Mouse (Mus musculus) midbrain, embryonic 12.5 days (tissue): ENCODE measurements around the gene Fam92b. TPM values are rescaled to one million over a fixed set of nuclear protein-coding genes. Genes with fewer than 3 reads are reported as not detected.

Experiments used
- ATAC-seq: fragments of 200-750 bp; cut with Nextera tagmentation; 2 replicates; pipeline ENCODE4 v1.8.0; 2017; ENCODE audit warnings: low read depth, moderate TSS enrichment, moderate library complexity; ENCODE audit not compliant: low FRiP score
- H3K27ac ChIP-seq: fragments of 300-500 bp; sonication (generic); replicated peaks from 2 replicates; pipeline ENCODE4 v1.5.1; 2016; ENCODE audit warnings: mild to moderate bottlenecking
- H3K27me3 ChIP-seq: fragments of 300-500 bp; sonication (generic); 2 replicates; pipeline ENCODE4 v1.6.1; 2016; ENCODE audit warnings: mild to moderate bottlenecking
- H3K36me3 ChIP-seq: fragments of 300-500 bp; sonication (generic); 2 replicates; pipeline ENCODE4 v1.6.1; 2016
- H3K4me1 ChIP-seq: fragments of 300-500 bp; sonication (generic); 2 replicates; pipeline ENCODE4 v1.6.1; 2016
- H3K4me2 ChIP-seq: fragments of 300-500 bp; sonication (generic); replicated peaks from 2 replicates; pipeline ENCODE4 v1.6.1; 2016; ENCODE audit warnings: mild to moderate bottlenecking, moderate library complexity
- H3K4me3 ChIP-seq: fragments of 300-500 bp; sonication (generic); 2 replicates; pipeline ENCODE4 v1.5.1; 2016; ENCODE audit warnings: mild to moderate bottlenecking
- H3K9ac ChIP-seq: fragments of 300-500 bp; sonication (generic); replicated peaks from 2 replicates; pipeline ENCODE4 v1.6.1; 2016; ENCODE audit warnings: mild to moderate bottlenecking, moderate library complexity
- H3K9me3 ChIP-seq: fragments of 300-500 bp; sonication (generic); 2 replicates; pipeline ENCODE4 v1.6.1; 2016; ENCODE audit warnings: mild to moderate bottlenecking
- WGBS: fragments of 180-500 bp; shearing (Covaris S2); methylation state at CpG from one replicate; pipeline ENCODE4 v1.1.7; 2016; 5-methylcytosine and 5-hydroxymethylcytosine counted together
- polyA plus RNA-seq: library from polyadenylated mRNA; unstranded; fragments of >200 nt; fragmentation: Nextera tagmentation; extraction: Ambion mirVana; gene quantifications from 2 replicates; pipeline ENCODE4 v1.2.1, GENCODE M21; 2016

Fam92b gene
- polyA plus RNA-seq, 1 experiment from 2014 or later: 1.3 TPM

GRCm38 (mm10) chr8:120167821-120168220 lies 9.4 kb downstream of the Fam92b start:
- Histone ChIP-seq H3K9ac (no peak overlapping the region), H3K36me3 (no peaks in the 10 kb centered on the region), H3K4me3 (no peak overlapping the region), H3K27ac (no peak overlapping the region), H3K4me2 (no peak overlapping the region), H3K27me3 (peaks cover 28% of the 10 kb centered on the region), H3K9me3 (no peaks in the 10 kb centered on the region), H3K4me1 (peaks cover 14% of the 10 kb centered on the region)
- WGBS: 20% methylated on average over 5 of the region's 5 CpGs
- ATAC-seq: no peak

- H3K9ac ChIP-seq: no peak overlapping the region
- no peak for ATAC-seq
- no peak overlapping the region for H3K4me2 ChIP-seq
- H3K36me3 ChIP-seq: no peaks in the 10 kb centered on the region
- peaks cover 28% of the 10 kb centered on the region for H3K27me3 ChIP-seq
- no peak overlapping the region for H3K4me3 ChIP-seq
- H3K9me3 ChIP-seq: no peaks in the 10 kb centered on the region
- H3K27ac ChIP-seq: no peak overlapping the region
- peaks cover 14% of the 10 kb centered on the region for H3K4me1 ChIP-seq
- 90% methylated on average over 8 of the region's 8 CpGs for WGBS
These were observed 10.1 kb downstream of the Fam92b start for GRCm38 (mm10) chr8:120167136-120167535.

- Histone ChIP-seq H3K36me3 (no peaks in the 10 kb centered on the region), H3K9ac (no peak overlapping the region), H3K27ac (no peak overlapping the region), H3K4me3 (no peak overlapping the region), H3K27me3 (peaks cover 27% of the 10 kb centered on the region; the same call in 1 of the 2 replicates), H3K4me2 (no peak overlapping the region), H3K9me3 (no peaks in the 10 kb centered on the region), H3K4me1 (peaks cover 20% of the 10 kb centered on the region)
- ATAC-seq: no peak
- WGBS: 88% methylated on average over 5 of the region's 5 CpGs
These were observed 13.2 kb downstream of the Fam92b start for GRCm38 (mm10) chr8:120164026-120164425.

- H3K27me3 ChIP-seq: peaks cover 20% of the 10 kb centered on the region; the same call in 1 of the 2 replicates
- no peak overlapping the region for H3K9ac ChIP-seq
- H3K36me3 ChIP-seq: no peaks in the 10 kb centered on the region
- no peak overlapping the region for H3K4me3 ChIP-seq
- no peak overlapping the region for H3K4me2 ChIP-seq
- H3K9me3 ChIP-seq: no peaks in the 10 kb centered on the region
- 74% methylated on average over 8 of the region's 8 CpGs for WGBS
- H3K27ac ChIP-seq: no peak overlapping the region
- no peak for ATAC-seq
- peaks cover 24% of the 10 kb centered on the region for H3K4me1 ChIP-seq
These were observed 13.9 kb downstream of the Fam92b start for GRCm38 (mm10) chr8:120163376-120163775.

- no peak for ATAC-seq
- 82% methylated on average over 5 of the region's 5 CpGs for WGBS
- no peak overlapping the region for H3K9ac ChIP-seq
- H3K27me3 ChIP-seq: peaks cover 12% of the 10 kb centered on the region; the same call in 1 of the 2 replicates
- H3K4me1 ChIP-seq: peaks cover 14% of the 10 kb centered on the region
- H3K9me3 ChIP-seq: no peaks in the 10 kb centered on the region
- no peak overlapping the region for H3K4me3 ChIP-seq
- H3K36me3 ChIP-seq: no peaks in the 10 kb centered on the region
- H3K4me2 ChIP-seq: no peak overlapping the region
- no peak overlapping the region for H3K27ac ChIP-seq
These were observed 14.9 kb downstream of the Fam92b start for GRCm38 (mm10) chr8:120162404-120162752.

- WGBS: 75% methylated on average over 16 of the region's 16 CpGs
- Histone ChIP-seq H3K27me3 (peaks cover 12% of the 10 kb centered on the region; the same call in 1 of the 2 replicates), H3K4me2 (no peak overlapping the region), H3K9ac (no peak overlapping the region), H3K9me3 (no peaks in the 10 kb centered on the region), H3K4me1 (0 out of 2 replicates have a peak, but pooled peaks cover 11% of the 10 kb centered on the region), H3K36me3 (no peaks in the 10 kb centered on the region), H3K27ac (no peak overlapping the region), H3K4me3 (no peak overlapping the region)
- no peak for ATAC-seq
These were observed 15.4 kb downstream of the Fam92b start for GRCm38 (mm10) chr8:120161658-120162403.

GRCm38 (mm10) chr8:120160366-120160765 lies 16.9 kb downstream of the Fam92b start:
- Histone ChIP-seq H3K4me2 (no peak overlapping the region), H3K9ac (no peak overlapping the region), H3K36me3 (no peaks in the 10 kb centered on the region), H3K9me3 (no peaks in the 10 kb centered on the region), H3K27ac (no peak overlapping the region), H3K4me1 (0 out of 2 replicates have a peak, but pooled peaks cover 16% of the 10 kb centered on the region), H3K4me3 (no peak overlapping the region), H3K27me3 (peaks cover 12% of the 10 kb centered on the region; the same call in 1 of the 2 replicates)
- 85% methylated on average over 8 of the region's 8 CpGs for WGBS
- no peak for ATAC-seq

GRCm38 (mm10) chr8:120152636-120153035 lies 24.6 kb downstream of the Fam92b start:
- Histone ChIP-seq H3K27ac (no peak overlapping the region), H3K9me3 (no peaks in the 10 kb centered on the region), H3K4me2 (no peak overlapping the region), H3K9ac (no peak overlapping the region), H3K4me1 (peaks cover 25% of the 10 kb centered on the region), H3K36me3 (0 out of 2 replicates have a peak, but pooled peaks cover 12% of the 10 kb centered on the region), H3K4me3 (no peak overlapping the region), H3K27me3 (peaks cover 4% of the 10 kb centered on the region; the same call in 1 of the 2 replicates)
- ATAC-seq: no peak
- WGBS: 61% methylated on average over 7 of the region's 7 CpGs

- Histone ChIP-seq H3K36me3 (0 out of 2 replicates have a peak, but pooled peaks cover 12% of the 10 kb centered on the region), H3K9ac (no peak overlapping the region), H3K27ac (no peak overlapping the region), H3K9me3 (no peaks in the 10 kb centered on the region), H3K4me2 (no peak overlapping the region), H3K4me3 (no peak overlapping the region), H3K4me1 (peaks cover 25% of the 10 kb centered on the region), H3K27me3 (peaks cover 4% of the 10 kb centered on the region; the same call in 1 of the 2 replicates)
- WGBS: 67% methylated on average over 9 of the region's 9 CpGs
- no peak for ATAC-seq
These were observed 26.1 kb downstream of the Fam92b start for GRCm38 (mm10) chr8:120151151-120151550.

- Histone ChIP-seq H3K9ac (no peak overlapping the region), H3K27ac (no peak overlapping the region), H3K36me3 (0 out of 2 replicates have a peak, but pooled peaks cover 12% of the 10 kb centered on the region), H3K4me1 (peaks cover 22% of the 10 kb centered on the region), H3K9me3 (no peaks in the 10 kb centered on the region), H3K4me2 (no peak overlapping the region), H3K4me3 (no peak overlapping the region), H3K27me3 (peaks cover 4% of the 10 kb centered on the region; the same call in 1 of the 2 replicates)
- no peak for ATAC-seq
- 73% methylated on average over 12 of the region's 12 CpGs for WGBS
These were observed 27.2 kb downstream of the Fam92b start for GRCm38 (mm10) chr8:120150028-120150427.

GRCm38 (mm10) chr8:120146051-120146450 lies 31.2 kb downstream of the Fam92b start:
- WGBS: 82% methylated on average over 1 of the region's 1 CpGs
- no peak overlapping the region for H3K4me2 ChIP-seq
- no peak overlapping the region for H3K4me3 ChIP-seq

GRCm38 (mm10) chr8:120144652-120145301 lies 32.5 kb downstream of the Fam92b start:
- Histone ChIP-seq H3K9ac (no peak overlapping the region), H3K4me2 (no peak overlapping the region), H3K9me3 (no peaks in the 10 kb centered on the region), H3K36me3 (no peaks in the 10 kb centered on the region), H3K4me3 (no peak overlapping the region), H3K27ac (peak overlapping the region; percentile 78), H3K27me3 (no peaks in the 10 kb centered on the region; the same call in 1 of the 2 replicates), H3K4me1 (peaks cover 31% of the 10 kb centered on the region)
- no peak; the same call in 1 of the 2 replicates for ATAC-seq
- WGBS: 60% methylated on average over 12 of the region's 12 CpGs

More at GRCm38 (mm10) chr8:120146051-120146450, 31.2 kb downstream of the Fam92b start:
- Histone ChIP-seq H3K9me3 (no peaks in the 10 kb centered on the region), H3K4me1 (peaks cover 30% of the 10 kb centered on the region), H3K27me3 (no peaks in the 10 kb centered on the region; the same call in 1 of the 2 replicates), H3K36me3 (no peaks in the 10 kb centered on the region), H3K9ac (no peak overlapping the region), H3K27ac (no peak overlapping the region)
- no peak for ATAC-seq
